Mouse (Mus musculus) layer of hippocampus, adult 18-20 months (tissue): ENCODE results near the gene Vps53. TPM values are rescaled to one million over a fixed set of nuclear protein-coding genes. Genes with fewer than 3 reads are reported as not detected.

Experiments used
- DNase-seq, 2 experiments: peaks; one replicate each; pipeline ENCODE4 v3.0.0; 2022; ENCODE audit warnings: low spot score in 2 of 2
- total RNA-seq, 2 experiments: library from RNA; stranded (reverse); gene quantifications; 2 replicates each; pipeline ENCODE4 v1.2.3; 2021

Gene Vps53
- total RNA-seq, 2 experiments from 2014 or later: 100 to 106 TPM

GRCm38 (mm10) chr11:76120407-76120901 lies 59.0 kb downstream of the Vps53 start:
- peak; percentile 65 to 81 for DNase-seq

GRCm38 (mm10) chr11:76110416-76110815 lies 69.0 kb downstream of the Vps53 start:
- no peak for DNase-seq

- DNase-seq: no peak
Observed at GRCm38 (mm10) chr11:76106551-76107496, 72.6 kb downstream of the Vps53 start.

- DNase-seq: no peak
Observed at GRCm38 (mm10) chr11:76101154-76101553, 78.3 kb downstream of the Vps53 start.

GRCm38 (mm10) chr11:76099193-76099975 lies 80.1 kb downstream of the Vps53 start:
- no peak for DNase-seq

GRCm38 (mm10) chr11:76093610-76094009 lies 85.8 kb downstream of the Vps53 start:
- DNase-seq: no peak

GRCm38 (mm10) chr11:76089776-76090175 lies 89.7 kb downstream of the Vps53 start:
- DNase-seq: no peak

GRCm38 (mm10) chr11:76088506-76088905 lies 90.9 kb downstream of the Vps53 start:
- no peak for DNase-seq

GRCm38 (mm10) chr11:76085898-76086591 lies 93.4 kb downstream of the Vps53 start:
- DNase-seq: peak in 1 of 2 experiments; percentile 22

- DNase-seq: no peak
Observed at GRCm38 (mm10) chr11:76084943-76085342, 94.5 kb downstream of the Vps53 start.

- no peak for DNase-seq
Observed at GRCm38 (mm10) chr11:76083941-76084367, 95.5 kb downstream of the Vps53 start.

- no peak for DNase-seq
Observed at GRCm38 (mm10) chr11:76081048-76081640, 98.3 kb downstream of the Vps53 start.

GRCm38 (mm10) chr11:76080293-76080692 lies 99.2 kb downstream of the Vps53 start:
- no peak for DNase-seq

GRCm38 (mm10) chr11:76077341-76077740 lies 102.1 kb downstream of the Vps53 start:
- no peak for DNase-seq

GRCm38 (mm10) chr11:76074296-76075093 lies 105.0 kb downstream of the Vps53 start:
- DNase-seq: no peak

GRCm38 (mm10) chr11:76069816-76070215 lies 109.6 kb downstream of the Vps53 start:
- DNase-seq: no peak

- no peak for DNase-seq
Observed at GRCm38 (mm10) chr11:76066563-76067156, 112.8 kb downstream of the Vps53 start.

- no peak for DNase-seq
Observed at GRCm38 (mm10) chr11:76065521-76066095, 113.8 kb downstream of the Vps53 start.

- no peak for DNase-seq
Observed at GRCm38 (mm10) chr11:76064411-76064810, 115.0 kb downstream of the Vps53 start.
